Mouse (Mus musculus) kidney, postnatal 0 days (tissue): ENCODE data around the gene Thyn1. TPM values are rescaled to one million over a fixed set of nuclear protein-coding genes. Genes with fewer than 3 reads are reported as not detected.

Experiments
- ATAC-seq: fragments of 200-750 bp; cut with Nextera tagmentation; replicated peaks from 2 replicates; pipeline ENCODE4 v1.8.0; 2017; ENCODE audit warnings: low read depth, moderate number of reproducible peaks, moderate TSS enrichment, moderate library complexity; ENCODE audit not compliant: low FRiP score
- DNase-seq: peaks from one replicate; pipeline ENCODE4 v3.0.0-alpha.2; 2016; ENCODE audit warnings: low spot score
- H3K27ac ChIP-seq: fragments of 300-500 bp; sonication (generic); 2 replicates; pipeline ENCODE4 v1.5.1; 2014; ENCODE audit warnings: mild to moderate bottlenecking
- H3K27me3 ChIP-seq: fragments of 300-500 bp; sonication (generic); 2 replicates; pipeline ENCODE4 v1.6.1; 2014; ENCODE audit warnings: low read length, mixed read lengths; ENCODE audit not compliant: insufficient read depth
- H3K36me3 ChIP-seq: fragments of 300-500 bp; sonication (generic); 2 replicates; pipeline ENCODE4 v1.6.1; 2014; ENCODE audit warnings: low read length, mixed read lengths; ENCODE audit not compliant: insufficient read depth
- H3K4me1 ChIP-seq: fragments of 300-500 bp; sonication (generic); replicated peaks from 2 replicates; pipeline ENCODE4 v1.6.1; 2014; ENCODE audit warnings: antibody characterized with exemption, low read length, mixed read lengths; ENCODE audit not compliant: insufficient read depth
- H3K4me2 ChIP-seq: fragments of 300-500 bp; sonication (generic); 2 replicates; pipeline ENCODE4 v1.6.1; 2014; ENCODE audit warnings: mild to moderate bottlenecking, low read length, moderate library complexity, mixed read lengths
- H3K4me3 ChIP-seq: fragments of 300-500 bp; sonication (generic); replicated peaks from 2 replicates; pipeline ENCODE4 v1.5.1; 2014; ENCODE audit warnings: low read depth, low read length
- H3K9ac ChIP-seq: fragments of 300-500 bp; sonication (generic); 2 replicates; pipeline ENCODE4 v1.6.1; 2014; ENCODE audit warnings: low read depth, low read length
- H3K9me3 ChIP-seq: fragments of 300-500 bp; sonication (generic); replicated peaks from 2 replicates; pipeline ENCODE4 v1.6.1; 2016; ENCODE audit warnings: low read length, inconsistent platforms, mixed read lengths
- CTCF ChIP-seq: IDR thresholded peaks from 2 replicates; pipeline ENCODE4 v1.5.1; 2016; ENCODE audit warnings: antibody characterized with exemption, low read depth, mild to moderate bottlenecking, moderate library complexity
- WGBS: fragments of 180-500 bp; shearing (Covaris S2); extraction: QIAGEN DNeasy Blood & Tissue Kit; methylation state at CpG from one replicate; pipeline ENCODE4 v1.1.7; 2014; 5-methylcytosine and 5-hydroxymethylcytosine counted together
- polyA plus RNA-seq: library from polyadenylated mRNA; unstranded; fragments of >200 nt; fragmentation: Nextera tagmentation; extraction: Ambion mirVana; gene quantifications from 2 replicates; pipeline ENCODE4 v1.2.1, GENCODE M21; 2015

Thyn1 gene
- polyA plus RNA-seq, 1 experiment from 2014 or later: 154 TPM

GRCm38 (mm10) chr9:27029022-27029827 lies 29.7 kb downstream of the Thyn1 start:
- DNase-seq: peak; percentile 47
- Histone ChIP-seq H3K27ac (peak overlapping the region; percentile 90), H3K9ac (peak overlapping the region; percentile 93), H3K36me3 (no peaks in the 10 kb centered on the region), H3K4me1 (peaks cover 23% of the 10 kb centered on the region), H3K27me3 (no peaks in the 10 kb centered on the region), H3K4me2 (peak overlapping the region; percentile 63), H3K9me3 (no peaks in the 10 kb centered on the region), H3K4me3 (peak overlapping the region; percentile 94)
- ATAC-seq: no peak; the same call in 1 of the 2 replicates
- peak; percentile 38; the same call in 1 of the 2 replicates for TF ChIP-seq CTCF
- under 1% methylated on average over 52 of the region's 52 CpGs for WGBS

GRCm38 (mm10) chr9:27029828-27030762 lies 30.6 kb downstream of the Thyn1 start, which contains the start of the genes Vps26b and Ncapd3:
TSS of gene Vps26b (minus strand) at chr9:27030065.
TSS of gene Ncapd3 (plus strand) at chr9:27030175.
- WGBS: under 1% methylated on average over 62 of the region's 80 CpGs
- Histone ChIP-seq H3K4me1 (peaks cover 23% of the 10 kb centered on the region), H3K9ac (peak within 1 kb of the TSS; percentile 93), H3K36me3 (no peaks in the 10 kb centered on the region), H3K27me3 (no peaks in the 10 kb centered on the region), H3K4me3 (peak within 1 kb of the TSS; percentile 94), H3K27ac (peak within 1 kb of the TSS; percentile 90), H3K4me2 (peak within 1 kb of the TSS; percentile 90), H3K9me3 (no peaks in the 10 kb centered on the region)
- peak; percentile 98 for DNase-seq
- no peak for TF ChIP-seq CTCF
- ATAC-seq: peak; percentile 95

- whole genome bisulfite sequencing: under 1% methylated on average over 17 of the region's 17 CpGs
These were observed 31.2 kb downstream of the Thyn1 start for GRCm38 (mm10) chr9:27030763-27031100.

GRCm38 (mm10) chr9:27043892-27044291 lies 44.4 kb downstream of the Thyn1 start:
- Histone ChIP-seq H3K27ac (no peak overlapping the region), H3K9ac (no peak overlapping the region), H3K27me3 (no peaks in the 10 kb centered on the region), H3K4me1 (no peaks in the 10 kb centered on the region), H3K36me3 (peaks cover 52% of the 10 kb centered on the region), H3K9me3 (no peaks in the 10 kb centered on the region), H3K4me2 (no peak overlapping the region), H3K4me3 (no peak overlapping the region)
- ATAC-seq (no peak), DNase-seq (no peak)
- WGBS: 81% methylated on average over 5 of the region's 5 CpGs
- TF ChIP-seq CTCF: no peak

More at GRCm38 (mm10) chr9:27030763-27031100, 31.2 kb downstream of the Thyn1 start:
- peak overlapping the region; percentile 94 for H3K4me3 ChIP-seq
- peak; percentile 49 for ATAC-seq
- H3K4me2 ChIP-seq: peak overlapping the region; percentile 90
- no peak for TF ChIP-seq CTCF
- no peaks in the 10 kb centered on the region for H3K9me3 ChIP-seq
- H3K9ac ChIP-seq: peak overlapping the region; percentile 78
- DNase-seq: no peak
- H3K4me1 ChIP-seq: peaks cover 23% of the 10 kb centered on the region
- no peaks in the 10 kb centered on the region for H3K36me3 ChIP-seq
- no peaks in the 10 kb centered on the region for H3K27me3 ChIP-seq
- 0 out of 2 replicates have a peak overlapping the region, but pooled peaks have one; percentile 13 for H3K27ac ChIP-seq

GRCm38 (mm10) chr9:27049492-27049891 lies 50.0 kb downstream of the Thyn1 start:
- no peaks in the 10 kb centered on the region for H3K9me3 ChIP-seq
- H3K36me3 ChIP-seq: peaks cover 51% of the 10 kb centered on the region
- H3K27ac ChIP-seq: no peak overlapping the region
- ATAC-seq: no peak
- no peaks in the 10 kb centered on the region for H3K4me1 ChIP-seq
- TF ChIP-seq CTCF: peak; percentile 49
- H3K4me2 ChIP-seq: no peak overlapping the region
- DNase-seq: peak; percentile 7
- no peak overlapping the region for H3K9ac ChIP-seq
- 87% methylated on average over 2 of the region's 2 CpGs for WGBS
- no peaks in the 10 kb centered on the region for H3K27me3 ChIP-seq
- no peak overlapping the region for H3K4me3 ChIP-seq

Other genes with a start within 250 kb of the Thyn1 start
- 47.5 and 50.2 TPM in 2 replicates for gene Glb1l2, start 193.2 kb upstream of the Thyn1 start, polyA plus RNA-seq
- not detected in 2 replicates for gene Glb1l3, start 138.8 kb upstream of the Thyn1 start, polyA plus RNA-seq
- not detected in 2 replicates for gene Gm1110, start 76.6 kb upstream of the Thyn1 start, polyA plus RNA-seq
- 45.9 and 52.2 TPM in 2 replicates for gene Acad8, start 144 bp upstream of the Thyn1 start, polyA plus RNA-seq
- gene Vps26b, start 30.4 kb downstream of the Thyn1 start, polyA plus RNA-seq: 27.7 and 28.1 TPM in 2 replicates
- gene Ncapd3, start 30.5 kb downstream of the Thyn1 start, polyA plus RNA-seq: 13.0 and 15.3 TPM in 2 replicates
- gene Jam3, start 155.7 kb downstream of the Thyn1 start, polyA plus RNA-seq: 56.8 TPM in 2 replicates